Mouse (Mus musculus) thymus, adult 2 months (tissue): Measurements from ENCODE around the gene P2ry10b. TPM values are rescaled to one million over a fixed set of nuclear protein-coding genes. Genes with fewer than 3 reads are reported as not detected.

Source experiments
- DNase-seq: peaks from one replicate; pipeline ENCODE4 v3.0.0; 2021
- H3K27ac ChIP-seq: fragments of 200-500 bp; 2 replicates; pipeline ENCODE4 v1.5.1; 2012; ENCODE audit warnings: low read length, control low read depth; ENCODE audit not compliant: control insufficient read depth, insufficient read depth
- H3K27me3 ChIP-seq: fragments of 200-500 bp; 2 replicates; pipeline ENCODE4 v1.6.1; 2012; ENCODE audit warnings: mild to moderate bottlenecking, low read length, moderate library complexity, mixed read lengths; ENCODE audit not compliant: control insufficient read depth, insufficient read depth
- H3K36me3 ChIP-seq: fragments of 200-500 bp; 2 replicates; pipeline ENCODE4 v1.6.1; 2012; ENCODE audit warnings: mild to moderate bottlenecking, low read length, moderate library complexity; ENCODE audit not compliant: control insufficient read depth, insufficient read depth
- H3K4me1 ChIP-seq: fragments of 200-500 bp; replicated peaks from 2 replicates; pipeline ENCODE4 v1.6.1; 2012; ENCODE audit warnings: low read length; ENCODE audit not compliant: control insufficient read depth, insufficient read depth
- H3K4me3 ChIP-seq: fragments of 200-500 bp; 2 replicates; pipeline ENCODE4 v1.5.1; 2012; ENCODE audit warnings: mild to moderate bottlenecking, low read length, control low read depth, moderate library complexity; ENCODE audit not compliant: control insufficient read depth, insufficient read depth
- CTCF ChIP-seq: fragments of 200-500 bp; IDR thresholded peaks from 2 replicates; pipeline ENCODE4 v1.5.1; 2012; ENCODE audit warnings: mild to moderate bottlenecking, control low read depth, low read length, moderate library complexity, borderline replicate concordance; ENCODE audit not compliant: control insufficient read depth, poor library complexity, insufficient read depth; ENCODE audit errors: extremely low read depth
- POLR2A ChIP-seq: fragments of 200-500 bp; IDR thresholded peaks from 2 replicates; pipeline ENCODE4 v1.6.1; 2012; ENCODE audit warnings: mild to moderate bottlenecking, low read length, control low read depth, moderate library complexity; ENCODE audit not compliant: control insufficient read depth, poor library complexity, insufficient read depth; ENCODE audit errors: extremely low read depth
- WGBS: fragments of 180-500 bp; shearing (Covaris S2); methylation state at CpG from one replicate; pipeline ENCODE4 v1.1.7; 2018; 5-methylcytosine and 5-hydroxymethylcytosine counted together
- polyA plus RNA-seq: library from polyadenylated mRNA; depleted of rRNA; stranded (reverse); fragments of >200 nt; gene quantifications from 2 replicates; pipeline ENCODE4 v1.2.3, GENCODE M21; 2012

P2ry10b gene
- polyA plus RNA-seq, 1 experiment, result 25.2 TPM

- 8% methylated on average over 4 of the region's 4 CpGs for WGBS
- no peak for TF ChIP-seq POLR2A
- no peak for TF ChIP-seq CTCF
- peak overlapping the region; percentile 41 for H3K4me3 ChIP-seq
- no peaks in the 10 kb centered on the region for H3K27me3 ChIP-seq
- H3K36me3 ChIP-seq, result no peaks in the 10 kb centered on the region
- peak overlapping the region; percentile 95 for H3K27ac ChIP-seq
- peaks cover 4% of the 10 kb centered on the region for H3K4me1 ChIP-seq
- peak; percentile 33 for DNase-seq
Observed at GRCm38 (mm10) chrX:107150752-107151515, 2.2 kb downstream of the P2ry10b start.

GRCm38 (mm10) chrX:107156021-107156420 is 7.3 kb downstream of the P2ry10b start:
- no peak overlapping the region for H3K4me3 ChIP-seq
- DNase-seq, result no peak
- no peak for TF ChIP-seq CTCF
- no peak for TF ChIP-seq POLR2A
- WGBS, result 94% methylated on average over 2 of the region's 2 CpGs
- no peak overlapping the region for H3K27ac ChIP-seq
- H3K4me1 ChIP-seq, result peaks cover 4% of the 10 kb centered on the region
- H3K27me3 ChIP-seq, result no peaks in the 10 kb centered on the region
- H3K36me3 ChIP-seq, result no peaks in the 10 kb centered on the region

GRCm38 (mm10) chrX:107160496-107160895 is 11.8 kb downstream of the P2ry10b start:
- no peak overlapping the region for H3K4me3 ChIP-seq
- no peaks in the 10 kb centered on the region for H3K36me3 ChIP-seq
- no peaks in the 10 kb centered on the region for H3K27me3 ChIP-seq
- H3K27ac ChIP-seq, result no peak overlapping the region
- no peak for TF ChIP-seq POLR2A
- TF ChIP-seq CTCF, result no peak
- no peaks in the 10 kb centered on the region for H3K4me1 ChIP-seq
- DNase-seq, result peak; percentile 29

- WGBS, result 4% methylated on average over 1 of the region's 1 CpGs
- DNase-seq, result peak; percentile 38
- no peak overlapping the region for H3K4me3 ChIP-seq
- TF ChIP-seq POLR2A (no peak), CTCF (no peak)
- H3K27me3 ChIP-seq, result no peaks in the 10 kb centered on the region
- H3K4me1 ChIP-seq, result no peaks in the 10 kb centered on the region
- no peak overlapping the region for H3K27ac ChIP-seq
- H3K36me3 ChIP-seq, result no peaks in the 10 kb centered on the region
Observed at GRCm38 (mm10) chrX:107168281-107168680, 19.6 kb downstream of the P2ry10b start.

GRCm38 (mm10) chrX:107169128-107169527 is 20.4 kb downstream of the P2ry10b start:
- H3K27me3 ChIP-seq, result no peaks in the 10 kb centered on the region
- no peak overlapping the region for H3K27ac ChIP-seq
- DNase-seq, result no peak
- H3K4me3 ChIP-seq, result no peak overlapping the region
- no peak for TF ChIP-seq CTCF
- TF ChIP-seq POLR2A, result no peak
- H3K4me1 ChIP-seq, result no peaks in the 10 kb centered on the region
- no peaks in the 10 kb centered on the region for H3K36me3 ChIP-seq

GRCm38 (mm10) chrX:107178742-107179141 is 30.0 kb downstream of the P2ry10b start:
- WGBS, result 14% methylated on average over 1 of the region's 1 CpGs
- H3K27ac ChIP-seq, result no peak overlapping the region
- no peak for DNase-seq
- no peaks in the 10 kb centered on the region for H3K27me3 ChIP-seq
- no peak for TF ChIP-seq CTCF
- no peak for TF ChIP-seq POLR2A
- no peak overlapping the region for H3K4me3 ChIP-seq
- H3K36me3 ChIP-seq, result no peaks in the 10 kb centered on the region
- no peaks in the 10 kb centered on the region for H3K4me1 ChIP-seq
